36 mouse cellular contexts compared by ENCODE assay signal in genomic region chr7:129250981-129251380, GRCm38 (mm10). TPM values are rescaled to one million over a fixed set of nuclear protein-coding genes. Genes with fewer than 3 reads are reported as not detected.
"Had no signal": no experiment of that assay in that cellular context is flagged by ENCODE, and none has a peak within 500 bp of the region (broad histone marks: within the 10 kb centered on the region; RNA-seq: fewer than 3 reads in every experiment).

No protein-coding gene starts in this region.

- H3K4me1 ChIP-seq: limb, embryonic 10.5 days; limb, embryonic 12.5 days; limb, embryonic 13.5 days; limb, embryonic 15.5 days; liver, embryonic 12.5 days; liver, embryonic 13.5 days; liver, embryonic 15.5 days; lung, embryonic 15.5 days; megakaryocyte, embryonic 14.5 days; midbrain, embryonic 10.5 days; midbrain, embryonic 12.5 days; midbrain, embryonic 13.5 days; neural tube, embryonic 12.5 days had no signal

- H3K36me3 ChIP-seq: limb, embryonic 10.5 days; limb, embryonic 12.5 days; limb, embryonic 13.5 days; limb, embryonic 15.5 days; liver, embryonic 12.5 days; liver, embryonic 13.5 days; liver, embryonic 15.5 days; lung, embryonic 15.5 days; midbrain, embryonic 10.5 days; midbrain, embryonic 12.5 days; midbrain, embryonic 13.5 days; neural tube, embryonic 12.5 days had no signal

- H3K27ac ChIP-seq: limb, embryonic 10.5 days; limb, embryonic 12.5 days; limb, embryonic 13.5 days; limb, embryonic 15.5 days; liver, embryonic 12.5 days; liver, embryonic 13.5 days; liver, embryonic 14.5 days; liver, embryonic 15.5 days; lung, embryonic 15.5 days; macrophage; midbrain, embryonic 10.5 days; midbrain, embryonic 12.5 days; midbrain, embryonic 13.5 days; neural tube, embryonic 12.5 days had no signal

- H3K9ac ChIP-seq: limb, embryonic 12.5 days; limb, embryonic 13.5 days; limb, embryonic 15.5 days; liver, embryonic 12.5 days; liver, embryonic 13.5 days; liver, embryonic 14.5 days; liver, embryonic 15.5 days; liver, postnatal 0 days; lung, embryonic 14.5 days; lung, embryonic 15.5 days; midbrain, embryonic 12.5 days; midbrain, embryonic 13.5 days; neural tube, embryonic 12.5 days had no signal

- H3K9me3 ChIP-seq: limb, embryonic 10.5 days; limb, embryonic 12.5 days; limb, embryonic 13.5 days; limb, embryonic 15.5 days; liver, embryonic 12.5 days; liver, embryonic 13.5 days; liver, embryonic 15.5 days; lung, embryonic 15.5 days; megakaryocyte, embryonic 14.5 days; midbrain, embryonic 10.5 days; midbrain, embryonic 12.5 days; midbrain, embryonic 13.5 days; neural tube, embryonic 12.5 days had no signal

- DNase-seq: left cerebral cortex, postnatal 4 days; liver; liver, embryonic 13.5 days; liver, postnatal 0 days; lung, adult 18-20 months; lung, adult 2 months; lung, embryonic 14.5 days; lung, postnatal 10 days; lung, postnatal 14 days; lung, postnatal 36 days; lung, postnatal 4 days; midbrain, embryonic 14.5 days had no signal

- H3K4me3 ChIP-seq: limb, embryonic 10.5 days; limb, embryonic 12.5 days; limb, embryonic 13.5 days; limb, embryonic 15.5 days; liver, embryonic 12.5 days; liver, embryonic 13.5 days; liver, embryonic 15.5 days; lung, embryonic 15.5 days; megakaryocyte, embryonic 14.5 days; midbrain, embryonic 10.5 days; midbrain, embryonic 12.5 days; midbrain, embryonic 13.5 days; myocyte; neural tube, embryonic 12.5 days had no signal

- ATAC-seq: liver, embryonic 12.5 days; liver, postnatal 0 days; lung, postnatal 0 days; midbrain, embryonic 13.5 days; midbrain, embryonic 16.5 days had no signal

- H3K4me2 ChIP-seq: limb, embryonic 12.5 days; limb, embryonic 13.5 days; limb, embryonic 15.5 days; liver, embryonic 11.5 days; liver, embryonic 12.5 days; liver, embryonic 13.5 days; liver, embryonic 15.5 days; lung, embryonic 14.5 days; lung, embryonic 15.5 days; midbrain, embryonic 12.5 days; midbrain, embryonic 13.5 days; neural tube, embryonic 12.5 days had no signal

RNA-seq across cellular contexts. Expression of gene Plpp4, which starts 5.8 kb away (rescaled TPM):
- total RNA-seq: liver, adult 2 months; megakaryocyte progenitor cell, adult 5-6 weeks; megakaryocyte, adult 5-6 weeks; megakaryocyte-erythroid progenitor cell, adult 5-6 weeks; monocyte, adult 5-6 weeks had no signal
- polyA plus RNA-seq: limb, embryonic 10.5 days; liver, adult 2 months; liver, embryonic 12.5 days; liver, embryonic 15.5 days; liver, embryonic 16.5 days; liver, postnatal 0 days; lung, adult 2 months; macrophage; myocyte had no signal
